Mouse (Mus musculus) heart, embryonic 15.5 days (tissue): ENCODE measurements around the gene Castor2. TPM values are rescaled to one million over a fixed set of nuclear protein-coding genes. Genes with fewer than 3 reads are reported as not detected.

Source experiments
- ATAC-seq: fragments of 200-750 bp; cut with Nextera tagmentation; replicated peaks from 2 replicates; pipeline ENCODE4 v1.8.0; 2017; ENCODE audit warnings: low read depth, moderate TSS enrichment; ENCODE audit not compliant: insufficient number of reproducible peaks, insufficient read depth, low FRiP score
- H3K27ac ChIP-seq: fragments of 300-500 bp; sonication (generic); 2 replicates; pipeline ENCODE4 v1.5.1; 2015; ENCODE audit warnings: mild to moderate bottlenecking, inconsistent platforms
- H3K27me3 ChIP-seq: fragments of 300-500 bp; sonication (generic); 2 replicates; pipeline ENCODE4 v1.6.1; 2015; ENCODE audit warnings: inconsistent platforms
- H3K36me3 ChIP-seq: fragments of 300-500 bp; sonication (generic); 2 replicates; pipeline ENCODE4 v1.6.1; 2015; ENCODE audit warnings: mild to moderate bottlenecking, inconsistent platforms
- H3K4me1 ChIP-seq: fragments of 300-500 bp; sonication (generic); replicated peaks from 2 replicates; pipeline ENCODE4 v1.6.1; 2015; ENCODE audit warnings: inconsistent platforms
- H3K4me2 ChIP-seq: fragments of 300-500 bp; sonication (generic); 2 replicates; pipeline ENCODE4 v1.6.1; 2015; ENCODE audit warnings: inconsistent platforms, mild to moderate bottlenecking, moderate library complexity
- H3K4me3 ChIP-seq: fragments of 300-500 bp; sonication (generic); 2 replicates; pipeline ENCODE4 v1.5.1; 2015; ENCODE audit warnings: mild to moderate bottlenecking, inconsistent platforms
- H3K9ac ChIP-seq: fragments of 300-500 bp; sonication (generic); 2 replicates; pipeline ENCODE4 v1.6.1; 2015; ENCODE audit warnings: mild to moderate bottlenecking, inconsistent platforms
- H3K9me3 ChIP-seq: fragments of 300-500 bp; sonication (generic); replicated peaks from 2 replicates; pipeline ENCODE4 v1.6.1; 2016; ENCODE audit warnings: inconsistent platforms
- WGBS: fragments of 180-500 bp; shearing (Covaris S2); methylation state at CpG from one replicate; pipeline ENCODE4 v1.1.7; 2015; ENCODE audit warnings: mixed read lengths; 5-methylcytosine and 5-hydroxymethylcytosine counted together
- polyA plus RNA-seq: library from polyadenylated mRNA; unstranded; fragments of >200 nt; fragmentation: Nextera tagmentation; extraction: Ambion mirVana; gene quantifications from 2 replicates; pipeline ENCODE4 v1.2.1, GENCODE M21; 2015

Gene Castor2
- polyA plus RNA-seq, 1 experiment from 2014 or later = 5.0 TPM

- H3K9me3 ChIP-seq = no peaks in the 10 kb centered on the region
- no peaks in the 10 kb centered on the region for H3K4me1 ChIP-seq
- no peak overlapping the region for H3K4me2 ChIP-seq
- no peak overlapping the region for H3K9ac ChIP-seq
- ATAC-seq = no peak
- no peaks in the 10 kb centered on the region for H3K27me3 ChIP-seq
- H3K36me3 ChIP-seq = peaks cover 5% of the 10 kb centered on the region; the same call in 1 of the 2 replicates
- H3K4me3 ChIP-seq = no peak overlapping the region
- H3K27ac ChIP-seq = no peak overlapping the region
- WGBS = 95% methylated on average over 12 of the region's 12 CpGs
These were observed 36.5 kb downstream of the Castor2 start for GRCm38 (mm10) chr5:134136022-134136421.

- H3K36me3 ChIP-seq = peaks cover 5% of the 10 kb centered on the region; the same call in 1 of the 2 replicates
These were observed 38.4 kb downstream of the Castor2 start for GRCm38 (mm10) chr5:134137933-134138332.

GRCm38 (mm10) chr5:134139429-134139828, 39.9 kb downstream of the Castor2 start:
- H3K27me3 ChIP-seq = no peaks in the 10 kb centered on the region
- no peak overlapping the region for H3K4me2 ChIP-seq
- 81% methylated on average over 6 of the region's 6 CpGs for WGBS
- H3K9ac ChIP-seq = no peak overlapping the region
- H3K27ac ChIP-seq = no peak overlapping the region
- no peak for ATAC-seq
- H3K4me1 ChIP-seq = no peaks in the 10 kb centered on the region
- no peak overlapping the region for H3K4me3 ChIP-seq
- H3K9me3 ChIP-seq = no peaks in the 10 kb centered on the region
- peaks cover 2% of the 10 kb centered on the region; the same call in 1 of the 2 replicates for H3K36me3 ChIP-seq

More at GRCm38 (mm10) chr5:134137933-134138332, 38.4 kb downstream of the Castor2 start:
- H3K27me3 ChIP-seq = no peaks in the 10 kb centered on the region
- H3K4me3 ChIP-seq = no peak overlapping the region
- H3K9ac ChIP-seq = no peak overlapping the region
- H3K9me3 ChIP-seq = no peaks in the 10 kb centered on the region
- H3K4me2 ChIP-seq = no peak overlapping the region
- no peaks in the 10 kb centered on the region for H3K4me1 ChIP-seq
- WGBS = 76% methylated on average over 5 of the region's 5 CpGs
- ATAC-seq = no peak
- H3K27ac ChIP-seq = no peak overlapping the region

GRCm38 (mm10) chr5:134141236-134141635, 41.7 kb downstream of the Castor2 start:
- Histone ChIP-seq H3K4me3 (no peak overlapping the region), H3K4me2 (no peak overlapping the region), H3K27ac (no peak overlapping the region), H3K36me3 (peaks cover 2% of the 10 kb centered on the region; the same call in 1 of the 2 replicates), H3K9ac (no peak overlapping the region), H3K4me1 (no peaks in the 10 kb centered on the region), H3K9me3 (no peaks in the 10 kb centered on the region), H3K27me3 (no peaks in the 10 kb centered on the region)
- no peak for ATAC-seq
- WGBS = 59% methylated on average over 7 of the region's 7 CpGs

- ATAC-seq = no peak
These were observed 42.9 kb downstream of the Castor2 start for GRCm38 (mm10) chr5:134142381-134142780.

GRCm38 (mm10) chr5:134144986-134145385, 45.5 kb downstream of the Castor2 start:
- H3K27me3 ChIP-seq = no peaks in the 10 kb centered on the region
- H3K9ac ChIP-seq = no peak overlapping the region
- no peak overlapping the region for H3K4me2 ChIP-seq
- peaks cover 8% of the 10 kb centered on the region for H3K36me3 ChIP-seq
- 0 out of 2 replicates have a peak, but pooled peaks cover 6% of the 10 kb centered on the region for H3K4me1 ChIP-seq
- no peak overlapping the region for H3K4me3 ChIP-seq
- H3K9me3 ChIP-seq = no peaks in the 10 kb centered on the region
- 93% methylated on average over 8 of the region's 8 CpGs for WGBS
- no peak for ATAC-seq
- no peak overlapping the region for H3K27ac ChIP-seq

More at GRCm38 (mm10) chr5:134142381-134142780, 42.9 kb downstream of the Castor2 start:
- H3K27me3 ChIP-seq = no peaks in the 10 kb centered on the region
- H3K27ac ChIP-seq = no peak overlapping the region
- peaks cover 2% of the 10 kb centered on the region; the same call in 1 of the 2 replicates for H3K36me3 ChIP-seq
- 0 out of 2 replicates have a peak, but pooled peaks cover 4% of the 10 kb centered on the region for H3K4me1 ChIP-seq
- WGBS = 73% methylated on average over 11 of the region's 11 CpGs
- H3K4me2 ChIP-seq = no peak overlapping the region
- H3K9ac ChIP-seq = no peak overlapping the region
- H3K9me3 ChIP-seq = no peaks in the 10 kb centered on the region
- no peak overlapping the region for H3K4me3 ChIP-seq

- no peak overlapping the region for H3K4me2 ChIP-seq
- no peak overlapping the region for H3K9ac ChIP-seq
- no peaks in the 10 kb centered on the region for H3K27me3 ChIP-seq
- peaks cover 26% of the 10 kb centered on the region for H3K36me3 ChIP-seq
- no peak overlapping the region for H3K4me3 ChIP-seq
- no peaks in the 10 kb centered on the region for H3K9me3 ChIP-seq
- 0 out of 2 replicates have a peak, but pooled peaks cover 6% of the 10 kb centered on the region for H3K4me1 ChIP-seq
- 57% methylated on average over 10 of the region's 10 CpGs for WGBS
- ATAC-seq = no peak
- peak overlapping the region; percentile 44 for H3K27ac ChIP-seq
These were observed 47.8 kb downstream of the Castor2 start for GRCm38 (mm10) chr5:134147194-134147753.

- Histone ChIP-seq H3K4me1 (0 out of 2 replicates have a peak, but pooled peaks cover 6% of the 10 kb centered on the region), H3K9me3 (no peaks in the 10 kb centered on the region), H3K9ac (no peak overlapping the region), H3K27me3 (no peaks in the 10 kb centered on the region), H3K27ac (peak overlapping the region; percentile 44; the same call in 1 of the 2 replicates), H3K36me3 (peaks cover 29% of the 10 kb centered on the region), H3K4me2 (no peak overlapping the region), H3K4me3 (no peak overlapping the region)
- 77% methylated on average over 4 of the region's 4 CpGs for WGBS
- no peak for ATAC-seq
These were observed 48.6 kb downstream of the Castor2 start for GRCm38 (mm10) chr5:134148153-134148552.

GRCm38 (mm10) chr5:134151895-134152294, 52.4 kb downstream of the Castor2 start:
- 87% methylated on average over 11 of the region's 11 CpGs for WGBS

GRCm38 (mm10) chr5:134155916-134156466, 56.5 kb downstream of the Castor2 start:
- 68% methylated on average over 7 of the region's 7 CpGs for WGBS
- Histone ChIP-seq H3K4me2 (no peak overlapping the region), H3K4me3 (no peak overlapping the region), H3K9me3 (no peaks in the 10 kb centered on the region), H3K4me1 (0 out of 2 replicates have a peak, but pooled peaks cover 3% of the 10 kb centered on the region), H3K36me3 (peaks cover 52% of the 10 kb centered on the region), H3K27me3 (no peaks in the 10 kb centered on the region), H3K27ac (no peak overlapping the region), H3K9ac (no peak overlapping the region)
- no peak for ATAC-seq

More at GRCm38 (mm10) chr5:134151895-134152294, 52.4 kb downstream of the Castor2 start:
- Histone ChIP-seq H3K27me3 (no peaks in the 10 kb centered on the region), H3K9me3 (no peaks in the 10 kb centered on the region), H3K9ac (no peak overlapping the region), H3K4me3 (no peak overlapping the region), H3K27ac (no peak overlapping the region), H3K4me2 (no peak overlapping the region), H3K36me3 (peaks cover 44% of the 10 kb centered on the region), H3K4me1 (0 out of 2 replicates have a peak, but pooled peaks cover 9% of the 10 kb centered on the region)
- no peak for ATAC-seq

GRCm38 (mm10) chr5:134164688-134165087, 65.2 kb downstream of the Castor2 start:
- H3K27ac ChIP-seq = no peak overlapping the region; the same call in 1 of the 2 replicates
- ATAC-seq = no peak; the same call in 1 of the 2 replicates

More at GRCm38 (mm10) chr5:134164688-134165087, 65.2 kb downstream of the Castor2 start:
- Histone ChIP-seq H3K4me2 (no peak overlapping the region), H3K4me1 (peaks cover 8% of the 10 kb centered on the region), H3K27me3 (no peaks in the 10 kb centered on the region), H3K9ac (0 out of 2 replicates have a peak overlapping the region, but pooled peaks have one; percentile 14), H3K36me3 (peaks cover 34% of the 10 kb centered on the region), H3K4me3 (no peak overlapping the region), H3K9me3 (no peaks in the 10 kb centered on the region)
- 44% methylated on average over 5 of the region's 5 CpGs for WGBS
